Mouse (Mus musculus) cerebellum, adult 9-10 months (tissue): Measurements from ENCODE around the gene Ttbk2.

ENCODE experiments used
- DNase-seq: peaks from one replicate; pipeline ENCODE4 v3.0.0; 2022

Ttbk2 gene

DNA sequence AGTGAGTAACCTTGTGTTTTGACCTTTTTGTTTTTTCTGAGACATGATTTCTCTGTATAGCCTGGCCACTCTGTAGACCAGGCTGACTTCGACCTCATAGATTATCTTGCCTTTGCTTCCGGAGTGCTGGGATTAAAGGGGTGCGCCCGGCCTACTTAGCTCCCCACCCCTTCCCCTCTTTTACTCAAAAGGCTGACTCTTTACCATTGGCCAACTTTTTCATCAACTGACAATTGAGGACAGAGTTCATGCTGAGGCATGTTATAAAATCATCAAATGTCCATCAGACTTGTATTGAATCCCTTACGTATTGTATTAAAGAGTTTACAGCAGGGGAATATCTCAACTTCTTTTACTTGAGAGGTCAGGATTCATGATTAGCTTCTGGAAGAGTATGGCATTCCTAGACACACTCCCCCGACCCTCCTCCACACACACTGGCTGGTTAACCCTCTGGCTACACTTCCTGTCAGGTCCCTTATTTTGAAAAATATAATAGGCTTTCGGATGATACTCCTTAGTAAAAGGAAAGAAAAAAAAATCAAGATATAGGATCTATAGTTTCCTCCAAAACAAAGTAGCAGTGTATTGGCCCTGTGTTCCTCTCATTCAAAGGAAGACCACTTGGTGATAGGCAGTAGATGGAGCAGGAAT, 118.4 kb downstream of the Ttbk2 start:
- DNase-seq, result no peak

DNA sequence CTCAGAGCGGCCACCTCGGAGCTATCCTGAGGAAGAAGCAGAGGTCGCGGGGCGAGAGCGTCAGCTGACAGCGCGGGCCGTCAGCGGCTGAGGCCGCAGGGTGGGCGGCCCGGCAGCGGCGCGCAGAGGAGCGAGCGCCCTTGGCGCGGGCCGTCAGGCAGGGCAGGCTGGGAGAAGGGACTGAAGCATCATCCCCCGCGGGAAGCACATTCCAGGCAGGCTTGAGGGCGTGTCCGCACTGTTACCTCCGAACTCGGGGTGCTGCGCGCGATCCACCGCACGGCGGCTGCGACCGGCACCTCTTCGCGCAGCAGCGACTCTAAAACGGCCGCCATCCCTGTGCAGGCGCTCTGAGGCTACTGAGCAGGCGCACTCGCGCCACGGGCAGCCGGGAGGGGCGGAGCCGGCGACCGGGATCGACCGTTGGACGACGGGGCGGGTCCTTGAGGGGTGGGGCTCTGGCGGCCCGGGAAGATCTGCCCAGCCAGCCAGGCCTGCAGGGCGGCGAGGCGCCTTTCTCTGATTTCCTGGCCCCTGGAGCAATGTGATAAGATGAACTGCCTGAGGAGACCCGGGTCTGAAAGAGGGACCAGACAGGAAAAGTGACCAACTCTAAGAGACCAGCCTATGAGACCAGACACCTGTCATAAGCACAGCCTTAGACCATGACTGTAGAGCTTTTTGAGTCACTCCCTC, 119.1 kb downstream of the Ttbk2 start:
- DNase-seq, result peak; percentile 90

DNA sequence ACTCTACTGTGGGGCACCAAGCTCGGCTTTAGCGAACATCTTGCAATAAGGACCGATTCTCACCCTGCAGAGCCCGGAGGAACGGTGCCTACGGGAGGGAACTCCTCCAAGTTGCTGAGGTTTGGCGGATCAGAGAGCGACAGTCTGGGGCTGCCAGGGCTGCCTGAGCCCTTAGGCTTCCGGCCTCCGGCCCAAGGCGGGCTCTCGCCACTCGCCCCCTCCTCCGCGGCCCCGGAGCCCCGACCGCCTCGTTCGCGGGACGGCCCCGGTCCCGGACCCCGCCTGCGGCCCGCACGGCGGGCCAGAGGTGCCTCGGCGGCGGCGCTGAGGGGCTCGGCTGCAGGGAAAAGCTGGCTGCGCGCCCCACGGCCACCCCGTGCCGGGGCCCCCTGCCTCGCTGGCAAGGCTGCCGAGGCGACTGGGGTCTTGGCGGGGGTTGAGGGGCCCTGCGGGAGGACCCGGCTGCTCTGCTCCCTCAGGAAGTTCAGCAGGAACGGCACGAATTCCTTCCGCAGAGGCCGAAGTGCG, 119.7 kb downstream of the Ttbk2 start:
- peak; percentile 40 for DNase-seq

DNA sequence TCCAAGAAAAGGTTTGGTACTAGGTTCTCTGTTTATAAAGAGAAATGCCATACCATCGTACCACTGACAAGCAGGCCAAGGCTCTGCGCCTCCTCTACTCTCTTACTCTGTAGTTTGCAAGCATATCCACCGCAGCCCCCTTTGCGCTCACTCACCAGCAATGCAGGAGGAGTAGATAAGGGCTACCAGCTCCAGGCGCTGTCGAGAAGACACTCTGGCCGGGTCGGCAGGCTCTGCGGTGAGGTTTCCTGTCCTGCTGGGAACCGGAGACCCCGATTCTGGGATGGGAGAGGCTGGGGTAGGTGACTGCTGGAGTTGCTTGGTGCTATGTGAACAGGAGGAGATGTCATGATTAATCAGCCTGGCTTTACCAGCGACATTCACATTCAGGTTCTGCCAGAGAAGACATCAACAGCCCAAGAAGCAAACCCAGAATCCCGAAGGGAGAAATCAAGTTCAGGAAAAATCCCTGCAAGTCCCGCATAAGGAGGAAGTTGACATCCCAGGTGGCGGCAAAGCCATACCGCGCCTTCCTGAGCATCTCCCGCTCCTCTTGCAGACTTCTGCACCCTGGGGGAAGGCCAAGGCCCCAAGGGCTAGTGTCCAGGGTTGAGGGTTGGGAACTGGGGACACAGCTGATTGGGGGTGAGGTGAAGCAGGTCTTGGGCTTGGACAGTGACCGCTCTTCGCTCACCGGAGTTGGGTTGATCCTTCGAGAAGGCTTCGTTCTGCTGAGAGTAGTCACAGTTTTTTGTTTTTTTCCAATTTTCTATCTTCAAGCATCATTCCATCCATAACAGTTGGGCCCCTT, 120.4 kb downstream of the Ttbk2 start:
- DNase-seq, result no peak

DNA sequence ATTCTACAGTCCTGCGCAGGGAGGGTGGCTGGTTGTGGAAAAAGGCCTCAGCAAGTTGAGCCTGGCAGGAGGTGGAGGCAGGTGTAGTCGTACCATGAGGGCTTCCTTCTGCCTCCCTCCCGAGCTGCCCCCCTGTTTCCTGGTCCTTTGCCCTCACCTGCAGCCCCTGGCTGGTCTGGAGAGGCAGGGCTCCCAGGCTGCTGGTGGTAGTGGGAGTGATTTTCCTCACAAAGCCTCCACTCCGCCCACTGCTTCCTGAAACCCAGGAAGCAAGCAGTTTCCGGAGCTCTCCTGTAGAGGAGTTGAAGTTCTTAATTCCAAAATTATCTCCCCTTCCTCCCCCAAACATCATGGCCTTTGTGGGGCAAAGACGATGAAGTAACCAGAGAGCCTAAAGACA, 126.2 kb downstream of the Ttbk2 start:
- DNase-seq, result no peak

DNA sequence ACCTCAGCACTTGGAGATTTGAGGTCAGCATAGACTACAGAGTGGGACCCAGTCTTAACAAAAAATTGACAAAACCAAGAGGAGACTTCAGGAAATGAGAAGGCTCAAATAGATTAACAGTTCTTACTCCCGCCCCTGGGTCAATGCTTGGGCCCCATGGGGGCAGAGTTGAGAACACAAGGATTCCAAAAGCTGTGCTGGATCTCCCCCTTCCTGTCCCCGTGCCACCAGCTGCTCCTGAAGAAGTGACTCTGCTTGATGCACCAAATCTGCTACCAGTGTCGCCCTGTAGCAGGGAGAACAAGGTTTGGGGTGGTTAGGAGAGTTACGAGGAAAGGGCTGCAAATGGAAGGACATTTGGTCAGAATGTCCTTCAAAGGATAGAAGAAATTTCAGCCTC, 126.8 kb downstream of the Ttbk2 start:
- DNase-seq, result no peak

DNA sequence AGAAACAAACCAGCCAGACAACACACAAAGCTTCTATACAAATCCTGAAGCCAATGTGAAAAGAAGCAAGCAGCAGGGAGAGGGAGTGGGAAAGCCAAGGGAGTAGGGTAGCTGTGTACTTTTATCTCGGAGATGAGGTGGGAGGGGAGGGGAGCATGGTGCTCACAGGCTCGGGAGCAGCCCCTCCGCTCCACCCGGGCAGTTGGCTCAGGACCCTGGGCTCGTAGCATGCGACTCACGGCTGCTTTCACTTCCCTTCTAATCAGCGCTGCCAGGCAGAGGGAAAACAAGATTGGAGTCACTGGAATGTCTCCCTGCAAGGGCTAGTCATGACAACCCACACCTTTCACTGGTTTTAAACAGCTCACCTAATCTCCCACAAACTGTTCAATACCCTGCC, 127.9 kb downstream of the Ttbk2 start:
- DNase-seq, result no peak

DNA sequence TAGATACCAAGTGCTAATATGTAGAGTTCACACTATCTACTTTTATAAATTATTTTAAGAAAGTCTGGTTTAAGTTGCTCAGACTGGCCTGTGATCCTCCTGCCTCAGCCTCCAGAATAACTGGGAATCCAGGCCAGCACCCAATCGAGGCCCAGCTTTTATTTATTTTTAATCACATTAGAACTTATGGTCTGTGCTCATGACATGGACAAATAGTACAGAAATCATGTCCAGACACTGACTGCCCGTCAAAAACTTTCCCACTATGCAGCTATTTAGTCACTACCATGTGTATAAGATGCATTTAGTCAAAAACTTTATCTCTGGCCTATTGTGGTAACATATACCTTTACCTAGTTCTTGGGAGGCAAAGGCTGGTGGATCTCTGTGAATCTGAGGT, 128.5 kb downstream of the Ttbk2 start:
- no peak for DNase-seq

DNA sequence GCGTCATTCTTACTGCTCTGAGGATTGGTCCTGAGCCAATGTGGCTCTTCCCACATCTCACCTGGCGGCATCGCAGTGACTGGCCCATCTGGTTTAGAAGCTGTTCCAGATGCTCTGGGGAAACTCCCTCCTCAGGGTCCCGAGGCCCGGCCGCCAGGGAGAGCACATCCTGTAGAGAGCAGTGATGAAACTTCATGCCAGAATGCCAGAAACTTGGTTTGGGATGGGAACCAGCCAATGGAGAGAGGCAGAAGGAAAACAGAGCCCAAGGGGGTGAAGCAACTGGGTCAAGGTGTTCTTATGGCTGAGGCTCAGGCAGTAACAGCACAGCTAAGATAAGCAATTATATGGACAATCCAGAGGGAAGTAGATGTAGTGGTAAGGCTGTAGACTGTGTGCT, 129.6 kb downstream of the Ttbk2 start:
- DNase-seq, result no peak

DNA sequence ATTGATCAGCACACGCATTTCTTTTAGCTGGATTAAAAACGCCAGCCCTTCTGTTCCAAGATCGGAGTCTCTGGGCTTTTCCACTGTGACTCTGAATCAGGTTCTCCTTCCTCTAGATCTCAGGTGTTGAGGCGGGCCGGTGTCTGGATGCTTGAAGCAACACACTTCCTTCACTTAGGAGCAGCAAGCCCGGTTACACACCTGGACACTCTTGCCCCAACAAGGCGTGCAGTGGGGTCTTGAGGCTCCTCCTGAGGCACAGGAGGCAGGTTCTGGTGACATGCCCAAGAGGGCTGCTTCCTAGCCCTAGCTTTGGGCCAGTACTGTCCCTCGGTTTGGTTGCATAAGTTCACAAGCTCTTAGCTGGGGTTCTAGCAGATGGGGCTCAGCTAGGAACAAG, 131.9 kb downstream of the Ttbk2 start:
- no peak for DNase-seq

DNA sequence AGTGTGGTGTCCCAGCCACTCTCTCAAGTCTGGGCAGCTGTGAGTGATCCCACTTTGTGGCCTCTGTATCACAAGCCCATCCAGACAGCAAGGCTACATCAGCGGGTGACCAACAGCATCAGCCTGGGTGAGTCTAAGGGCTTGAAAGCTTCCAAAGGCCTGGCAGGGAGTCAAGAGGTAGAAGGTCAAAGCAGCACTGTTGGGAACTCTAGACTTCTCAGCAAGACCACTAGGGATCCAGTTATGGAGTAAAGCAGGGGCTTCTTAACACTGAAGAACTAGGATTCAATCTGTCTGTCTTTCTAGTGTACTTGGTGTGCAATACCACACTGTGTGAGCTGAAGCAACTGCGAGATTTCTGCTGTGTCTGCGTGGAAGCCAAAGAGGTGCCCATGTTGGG, 137.0 kb downstream of the Ttbk2 start:
- DNase-seq, result no peak

DNA sequence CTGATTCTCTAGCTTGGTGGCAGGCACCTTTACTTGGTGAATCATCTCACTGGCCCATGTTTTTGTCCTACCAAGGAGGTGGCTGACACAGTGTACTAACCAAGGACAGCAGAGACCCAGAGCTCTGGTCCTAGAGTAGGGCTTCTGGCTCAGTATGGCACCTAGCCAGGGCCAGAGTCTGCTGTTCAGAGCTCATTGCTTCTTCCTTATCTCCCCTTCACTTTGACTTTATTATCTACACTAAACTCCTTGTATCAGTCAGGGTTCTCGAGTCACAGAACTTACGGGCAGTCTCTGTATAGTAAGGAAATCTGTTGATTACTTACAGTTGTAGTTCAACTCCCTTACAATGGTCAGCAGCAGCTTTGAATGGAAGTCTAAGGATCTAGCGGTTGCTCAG, 139.5 kb downstream of the Ttbk2 start:
- DNase-seq, result no peak

DNA sequence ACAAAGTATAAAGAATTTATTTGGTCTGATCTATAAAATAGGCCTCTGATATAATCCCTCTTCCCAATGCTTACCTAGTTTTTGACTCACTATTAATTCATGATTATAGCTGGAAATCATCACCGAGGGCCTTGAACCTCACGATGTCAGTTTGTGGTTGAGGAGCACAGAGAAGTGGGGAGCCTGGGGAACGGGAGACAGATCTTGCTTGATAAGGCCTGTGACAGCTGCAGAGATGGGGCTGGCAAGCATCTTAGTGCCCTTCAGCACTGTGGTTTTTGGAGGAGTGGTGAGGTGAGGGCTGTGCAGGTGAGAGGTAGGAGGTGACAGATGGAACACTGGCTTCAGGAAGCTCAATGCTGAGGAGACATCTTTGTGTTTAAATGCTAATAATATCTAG, 140.2 kb downstream of the Ttbk2 start:
- no peak for DNase-seq

DNA sequence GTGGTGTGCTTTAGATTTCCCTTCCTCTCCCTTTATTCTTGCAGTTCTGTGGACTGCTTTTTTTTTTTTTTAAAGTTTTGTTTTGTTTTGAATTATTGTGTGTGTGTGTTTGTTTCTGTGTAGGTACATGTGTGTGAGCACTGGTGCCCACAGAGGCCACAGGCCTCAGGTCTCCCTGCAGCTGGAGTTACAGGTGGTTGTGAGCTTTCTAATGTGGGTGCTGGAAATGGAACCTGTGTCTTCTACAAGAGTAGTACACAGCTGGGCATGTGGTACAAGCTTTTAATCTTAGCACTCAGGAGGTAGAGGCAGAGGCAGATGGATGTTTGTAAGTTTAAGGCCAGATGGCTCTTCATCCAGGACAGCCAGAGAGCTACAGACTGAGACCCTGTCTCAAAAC, 143.4 kb downstream of the Ttbk2 start:
- DNase-seq, result no peak

DNA sequence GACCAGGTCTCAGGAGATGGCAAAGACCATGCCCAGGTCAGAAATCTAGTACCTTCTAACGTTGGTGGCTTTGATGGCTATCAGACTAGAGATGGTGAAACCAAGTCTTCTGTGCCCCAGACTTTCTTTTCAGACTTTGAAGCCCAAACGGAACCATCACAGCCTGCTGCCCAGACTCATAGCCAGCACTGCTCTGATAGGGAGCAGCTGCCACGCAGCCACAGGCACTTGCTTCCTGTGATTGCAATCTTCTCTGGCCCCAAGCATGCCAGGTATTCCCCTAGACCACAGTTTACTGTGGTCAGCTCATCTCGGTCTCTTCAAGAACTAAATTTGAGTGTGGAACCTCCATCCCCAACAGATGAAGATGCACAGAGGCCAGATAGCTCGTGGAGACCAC, 147.7 kb downstream of the Ttbk2 start:
- DNase-seq, result no peak

DNA sequence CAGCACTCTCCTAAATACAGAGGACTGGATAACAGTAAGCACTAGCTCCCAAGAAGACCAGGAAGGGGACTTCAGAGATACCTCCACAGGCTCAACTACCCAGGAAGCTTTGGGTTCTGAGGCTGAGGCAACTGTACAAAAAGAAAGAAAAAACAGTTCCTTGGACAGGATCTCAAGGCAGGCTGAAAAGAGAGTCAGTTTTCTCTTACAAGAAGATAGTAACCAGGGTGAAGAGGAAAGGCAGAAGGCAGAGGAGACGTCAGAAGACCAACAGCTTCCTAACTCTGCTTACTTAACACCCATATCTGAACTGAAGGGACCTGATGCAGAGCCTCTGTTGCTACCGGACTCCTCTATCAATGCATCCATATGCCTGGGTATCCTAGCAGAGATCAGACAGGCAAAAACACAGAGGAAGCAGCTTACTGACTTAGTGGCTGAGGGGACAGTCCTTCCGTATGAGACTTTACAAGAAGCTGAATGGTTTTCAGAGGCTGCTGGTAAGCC, 150.0 kb downstream of the Ttbk2 start:
- DNase-seq, result no peak

DNA sequence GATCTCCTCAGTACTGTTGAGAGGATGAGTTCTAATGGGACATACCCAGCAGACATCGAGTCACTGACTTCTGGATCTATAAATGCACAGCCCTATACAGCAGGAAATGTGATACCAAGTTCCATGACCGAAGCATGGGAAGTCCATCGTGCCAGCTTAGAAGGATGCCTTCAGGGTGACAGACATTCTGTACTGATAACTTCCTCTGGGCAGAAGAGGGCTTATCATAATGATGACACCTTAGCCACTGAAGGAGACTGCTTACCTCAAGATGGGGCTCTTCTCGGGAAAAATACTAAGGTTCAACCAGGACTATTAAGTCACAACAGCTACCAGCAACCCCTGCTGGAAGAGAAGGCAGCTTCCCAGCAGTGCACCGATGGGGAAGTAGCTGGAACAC, 152.6 kb downstream of the Ttbk2 start:
- no peak for DNase-seq
